8 mouse cellular contexts compared by ENCODE assay signal in genomic region chr7:28597642-28598446, GRCm38 (mm10). TPM values are rescaled to one million over a fixed set of nuclear protein-coding genes. Genes with fewer than 3 reads are reported as not detected.
DNase-seq lines count a peak whose midpoint lies in the region; ATAC-seq and TF ChIP-seq lines count a peak whose summit lies in the region.

Gene Samd4b (minus strand): TSS chr7:28598144.
Gene Pak4 (minus strand): TSS chr7:28598185.

- DNase-seq in Patski (ENCODE audit: low read depth, low spot score), result peak; percentile 86
- peak; percentile 100 for DNase-seq in cerebellum, postnatal 14 days
- DNase-seq in frontal cortex, postnatal 25 days (ENCODE audit: low spot score in 2 of 2), result peak; percentile 95 to 98
- DNase-seq in hindbrain, embryonic 14.5 days (ENCODE audit: low spot score), result peak; percentile 98
- peak; percentile 99 for DNase-seq in layer of hippocampus, postnatal 36 days
- DNase-seq in lung, postnatal 36 days, result peak; percentile 100
- DNase-seq in retina, postnatal 1 day, result peak; percentile 99
- peak; percentile 99 for DNase-seq in urinary bladder, adult 18-20 months (ENCODE audit: low spot score in 2 of 2)

- TF ChIP-seq CTCF in Patski (IDR thresholded peaks at IDR 0.05), result no peak

- H3K27ac ChIP-seq in hindbrain, embryonic 14.5 days, result peak within 1 kb of the TSS; percentile 88

- under 1% methylated on average over 62 of the region's 66 CpGs for WGBS in hindbrain, embryonic 14.5 days

- H3K9ac ChIP-seq in hindbrain, embryonic 14.5 days, result peak within 1 kb of the TSS; percentile 70

- no peaks in the 10 kb centered on the region for H3K36me3 ChIP-seq in hindbrain, embryonic 14.5 days (replicated peaks; ENCODE audit: control insufficient read depth, insufficient read depth)

- H3K9me3 ChIP-seq in hindbrain, embryonic 14.5 days (ENCODE audit: control insufficient read depth, low read length), result no peaks in the 10 kb centered on the region

- in situ Hi-C loops in Patski (cut with MboI; ENCODE audit: low pct_unique_long_range_greater_than_20kb), result no loop called here

- ATAC-seq in Patski, result peak; percentile 80
- ATAC-seq in hindbrain, embryonic 14.5 days (ENCODE audit: low FRiP score), result peak; percentile 95

- peaks cover 32% of the 10 kb centered on the region for H3K4me1 ChIP-seq in hindbrain, embryonic 14.5 days (replicated peaks; ENCODE audit: control insufficient read depth, insufficient read depth, low read length)

- H3K4me2 ChIP-seq in hindbrain, embryonic 14.5 days (replicated peaks), result peak within 1 kb of the TSS; percentile 93

- POLR2A ChIA-PET in Patski (lab: Charles Lee), result interaction anchor here (0.8 to 1.3 kb wide), 4 partner anchors 21 to 163 kb away, joined by 3 to 5 read pairs (median 4); no protein-coding TSS in a partner anchor

- H3K27me3 ChIP-seq in Patski, result no peaks in the 10 kb centered on the region
- no peaks in the 10 kb centered on the region for H3K27me3 ChIP-seq in hindbrain, embryonic 14.5 days (ENCODE audit: control insufficient read depth, insufficient read depth, low read length)

- CTCF ChIA-PET in Patski (lab: Charles Lee), result interaction anchor here (0.9 to 2.0 kb wide), 4 partner anchors 20 to 130 kb away, joined by 3 to 11 read pairs (median 4); no protein-coding TSS in a partner anchor

- peak within 1 kb of the TSS; percentile 65 for H3K4me3 ChIP-seq in hindbrain, embryonic 14.5 days (replicated peaks; ENCODE audit: low read length)

RNA-seq across cellular contexts. Expression of gene Samd4b, which starts in this region (rescaled TPM):
- 79.6 TPM for polyA plus RNA-seq in Patski (2021)
- 26.8 and 27.6 TPM in 2 replicates for polyA plus RNA-seq in hindbrain, embryonic 14.5 days (2014; fragmentation: Nextera tagmentation; extraction: Ambion mirVana)
- 10 to 100 TPM; 66.4 to 79.4 TPM for total RNA-seq in layer of hippocampus, postnatal 36 days (2021)

RNA-seq across cellular contexts. Expression of gene Pak4, which starts in this region (rescaled TPM):
- polyA plus RNA-seq in Patski (2021), result 49.3 TPM
- 13.2 and 14.2 TPM in 2 replicates for polyA plus RNA-seq in hindbrain, embryonic 14.5 days (2014; fragmentation: Nextera tagmentation; extraction: Ambion mirVana)
- total RNA-seq in layer of hippocampus, postnatal 36 days (2021), result 10 to 100 TPM; 15.1 to 15.8 TPM

Comparison
In these comparisons a context has a peak if more than half of its experiments do, and no peak if none do; other contexts are left out.
1. Peak in every context shown above with its lines: DNase-seq, ATAC-seq, H3K4me3 ChIP-seq and H3K27ac ChIP-seq.